Mouse (Mus musculus) right cerebral cortex, postnatal 10 days (tissue): Measurements from ENCODE around the gene Pip4k2b.
"Not testable (repeated sequence)": the region's sequence is repeated elsewhere in the genome, so short reads cannot be mapped to it uniquely, and the experiment has no call there.

Source experiments
- DNase-seq, 2 experiments: peaks; one replicate each; pipeline ENCODE4 v3.0.0; 2021; ENCODE audit warnings: low spot score in 2 of 2

Pip4k2b gene

GRCm38 (mm10) chr11:97714784-97715760 lies 29.4 kb downstream of the Pip4k2b start:
- peak; percentile 70 to 74 for DNase-seq

GRCm38 (mm10) chr11:97714356-97714755 lies 30.1 kb downstream of the Pip4k2b start:
- DNase-seq = no peak

- peak in 1 of 2 experiments; percentile 63 for DNase-seq
Observed at GRCm38 (mm10) chr11:97713896-97714295, 30.6 kb downstream of the Pip4k2b start.

- no peak for DNase-seq
Observed at GRCm38 (mm10) chr11:97712286-97712685, 32.2 kb downstream of the Pip4k2b start.

GRCm38 (mm10) chr11:97711200-97711900 lies 33.2 kb downstream of the Pip4k2b start:
- DNase-seq = no peak

- not testable (repeated sequence) for DNase-seq
Observed at GRCm38 (mm10) chr11:97710067-97710466, 34.4 kb downstream of the Pip4k2b start.

- DNase-seq = peak; percentile 100
Observed at GRCm38 (mm10) chr11:97703039-97703826, 41.3 kb downstream of the Pip4k2b start, which contains the start of gene Psmb3. Psmb3 (plus strand) TSS chr11:97703399.

- DNase-seq = peak; percentile 92
Observed at GRCm38 (mm10) chr11:97702393-97702745, 42.1 kb downstream of the Pip4k2b start.

- DNase-seq = no peak
Observed at GRCm38 (mm10) chr11:97701581-97702392, 42.7 kb downstream of the Pip4k2b start.

GRCm38 (mm10) chr11:97700746-97701580 lies 43.5 kb downstream of the Pip4k2b start:
- DNase-seq = no peak

- DNase-seq = peak; percentile 82 to 85
Observed at GRCm38 (mm10) chr11:97700003-97700745, 44.3 kb downstream of the Pip4k2b start, which contains the start of gene Pcgf2. Pcgf2 (minus strand) TSS chr11:97700497.

- peak; percentile 94 to 97 for DNase-seq
Observed at GRCm38 (mm10) chr11:97699626-97700002, 44.9 kb downstream of the Pip4k2b start.

GRCm38 (mm10) chr11:97698741-97699611 lies 45.5 kb downstream of the Pip4k2b start:
- DNase-seq = peak; percentile 76 to 81

GRCm38 (mm10) chr11:97697891-97698529 lies 46.5 kb downstream of the Pip4k2b start:
- no peak for DNase-seq

GRCm38 (mm10) chr11:97697199-97697890 lies 47.2 kb downstream of the Pip4k2b start:
- no peak for DNase-seq

GRCm38 (mm10) chr11:97696669-97697068 lies 47.8 kb downstream of the Pip4k2b start:
- no peak for DNase-seq
